Mouse (Mus musculus) kidney, postnatal 14 days (tissue): ENCODE measurements around the gene Pdcd1lg2.

Experiments
- DNase-seq: peaks from one replicate; pipeline ENCODE4 v3.0.0; 2022; ENCODE audit warnings: mixed read lengths

The Pdcd1lg2 gene

DNA sequence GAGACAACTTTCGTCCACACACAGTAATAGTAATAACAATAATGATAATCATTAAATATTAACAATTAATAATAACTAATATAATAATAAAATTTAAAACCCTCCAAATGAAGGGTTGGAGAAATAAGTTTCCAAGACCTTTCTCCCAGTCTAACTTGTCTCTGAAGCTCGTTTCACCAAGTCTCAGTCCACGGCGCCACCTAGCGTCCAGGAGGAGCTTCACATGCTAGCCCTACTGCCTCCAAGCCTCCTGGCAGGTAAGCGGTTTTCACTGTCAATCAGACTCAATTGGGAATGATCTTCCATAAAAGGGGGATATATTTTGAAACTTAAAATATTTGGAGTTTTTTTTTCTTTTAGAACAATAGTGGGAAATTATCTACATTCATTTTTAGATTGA is 90.8 kb downstream of the Pdcd1lg2 start:
- peak; percentile 87 for DNase-seq

DNA sequence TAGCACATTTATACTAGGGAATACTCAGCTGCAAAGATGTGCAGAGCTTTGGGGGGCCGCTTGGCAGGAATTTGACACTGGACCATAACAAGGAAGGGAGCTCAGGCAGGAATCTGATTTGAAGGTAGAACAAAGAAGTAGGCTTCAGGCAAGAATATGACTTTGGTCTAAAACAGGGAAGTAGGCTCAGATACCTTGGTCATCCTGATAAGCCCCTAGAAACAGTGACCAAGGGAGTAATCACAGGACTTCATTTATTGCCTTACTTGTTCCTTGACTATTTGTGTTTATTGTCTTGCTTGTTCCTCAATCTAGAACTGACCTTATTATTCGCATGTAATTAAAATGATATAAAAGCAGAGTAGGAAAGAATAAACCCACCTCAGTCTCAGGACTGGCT is 93.4 kb downstream of the Pdcd1lg2 start:
- DNase-seq = no peak

DNA sequence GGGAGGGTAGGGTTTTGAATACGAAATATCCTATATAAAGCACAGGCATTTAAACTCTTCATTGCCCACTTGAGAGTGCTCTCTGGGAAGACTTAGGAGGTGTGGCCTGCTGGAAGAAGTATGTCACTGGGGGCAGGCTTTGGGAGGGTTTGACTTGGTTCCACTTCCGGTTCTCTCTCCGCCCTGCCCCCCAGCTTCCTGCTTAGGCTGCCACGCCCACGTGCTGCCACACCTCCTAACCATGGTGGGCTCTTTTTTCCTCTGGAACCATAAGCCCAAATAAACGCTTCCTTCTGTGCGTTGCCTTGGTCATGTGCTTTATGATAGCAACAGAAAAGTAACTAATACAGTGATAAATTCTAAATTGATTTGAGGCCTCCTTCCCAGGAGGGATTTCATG is 94.9 kb downstream of the Pdcd1lg2 start:
- DNase-seq = no peak

- DNase-seq = no peak
Observed at GRCm38 (mm10) chr19:29508208-29508607, 97.5 kb downstream of the Pdcd1lg2 start.

DNA sequence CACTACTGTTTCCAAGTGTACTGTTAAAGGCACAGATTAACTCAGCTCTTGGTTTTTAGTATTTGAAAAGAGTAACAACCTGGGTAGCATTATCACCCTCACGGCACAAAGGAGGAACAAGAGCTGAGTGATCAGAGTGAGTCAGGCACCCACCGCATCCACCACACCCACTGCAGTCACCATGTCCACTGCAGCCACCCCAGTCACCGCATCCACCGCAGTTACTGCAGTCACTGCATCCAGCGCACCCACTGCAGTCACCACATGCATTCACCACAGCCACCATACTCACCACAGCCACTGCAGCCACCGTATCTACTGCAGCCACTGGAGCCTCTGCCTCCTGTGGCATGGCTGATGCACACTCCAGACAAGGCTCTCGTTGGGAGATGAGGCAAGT is 99.1 kb downstream of the Pdcd1lg2 start:
- DNase-seq = no peak

GRCm38 (mm10) chr19:29511826-29512225 is 101.1 kb downstream of the Pdcd1lg2 start:
- DNase-seq = peak; percentile 26

DNA sequence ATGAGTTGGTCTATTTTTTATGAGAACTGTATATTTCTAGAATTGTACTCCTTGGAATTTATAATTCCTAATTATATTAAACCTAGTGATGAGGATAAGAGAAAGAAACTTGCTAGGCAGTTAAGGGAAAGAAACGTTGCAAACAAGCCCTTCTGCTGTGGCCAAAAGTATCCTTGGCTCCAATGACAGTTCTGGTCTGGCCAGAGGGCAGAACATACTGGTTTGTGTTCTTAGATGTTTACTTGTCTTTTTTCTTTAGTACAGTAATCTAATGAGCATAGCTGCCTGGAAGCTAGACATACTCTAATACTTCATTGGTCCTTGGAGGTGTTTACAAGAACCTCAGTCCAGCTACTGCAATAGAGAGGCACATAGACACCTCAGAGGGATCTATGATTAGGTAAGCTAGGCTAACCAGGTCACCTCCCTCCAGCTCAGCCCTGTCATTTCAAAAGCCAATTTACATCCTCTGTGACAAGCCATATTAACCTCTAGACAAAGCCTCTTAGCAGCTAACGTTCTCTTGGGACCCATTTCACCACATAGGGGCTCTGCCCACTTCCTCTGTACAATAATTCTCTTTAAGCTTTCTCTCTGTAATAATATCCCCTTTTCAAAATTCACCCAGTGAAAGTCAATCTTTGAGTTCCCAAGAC is 102.5 kb downstream of the Pdcd1lg2 start:
- no peak for DNase-seq

GRCm38 (mm10) chr19:29514130-29514529 is 103.4 kb downstream of the Pdcd1lg2 start:
- no peak for DNase-seq

- DNase-seq = no peak
Observed at GRCm38 (mm10) chr19:29515386-29515785, 104.7 kb downstream of the Pdcd1lg2 start.

GRCm38 (mm10) chr19:29515991-29516390 is 105.3 kb downstream of the Pdcd1lg2 start:
- no peak for DNase-seq

- DNase-seq = no peak
Observed at GRCm38 (mm10) chr19:29518409-29518808, 107.7 kb downstream of the Pdcd1lg2 start.

DNA sequence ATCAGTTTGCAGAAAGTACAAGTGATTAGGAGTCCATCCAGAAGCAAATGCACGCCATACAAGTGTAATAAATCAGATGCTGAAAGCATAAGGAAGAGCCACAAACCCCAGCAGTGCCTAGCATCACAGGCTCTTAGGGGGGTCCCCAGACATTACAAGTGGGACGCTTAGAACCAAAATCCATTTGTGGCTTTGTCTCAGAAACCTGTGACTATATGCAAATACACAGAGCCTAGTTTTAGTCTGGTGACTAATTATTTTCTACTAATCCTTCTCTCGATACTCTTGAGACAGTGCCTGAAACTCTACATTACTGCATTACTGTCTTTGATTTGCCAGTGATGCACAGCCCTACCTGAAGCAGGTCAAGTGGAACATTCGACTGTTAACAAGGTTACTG is 108.2 kb downstream of the Pdcd1lg2 start:
- DNase-seq = no peak
